Mouse (Mus musculus) cerebellum, postnatal 4 days (tissue): ENCODE results near the gene Pkp4.

Experiments used
- DNase-seq, 2 experiments: peaks; one replicate each; pipeline ENCODE4 v3.0.0; 2022; ENCODE audit warnings: low spot score in 2 of 2, mixed read lengths in 1 of 2

Pkp4 gene

DNA sequence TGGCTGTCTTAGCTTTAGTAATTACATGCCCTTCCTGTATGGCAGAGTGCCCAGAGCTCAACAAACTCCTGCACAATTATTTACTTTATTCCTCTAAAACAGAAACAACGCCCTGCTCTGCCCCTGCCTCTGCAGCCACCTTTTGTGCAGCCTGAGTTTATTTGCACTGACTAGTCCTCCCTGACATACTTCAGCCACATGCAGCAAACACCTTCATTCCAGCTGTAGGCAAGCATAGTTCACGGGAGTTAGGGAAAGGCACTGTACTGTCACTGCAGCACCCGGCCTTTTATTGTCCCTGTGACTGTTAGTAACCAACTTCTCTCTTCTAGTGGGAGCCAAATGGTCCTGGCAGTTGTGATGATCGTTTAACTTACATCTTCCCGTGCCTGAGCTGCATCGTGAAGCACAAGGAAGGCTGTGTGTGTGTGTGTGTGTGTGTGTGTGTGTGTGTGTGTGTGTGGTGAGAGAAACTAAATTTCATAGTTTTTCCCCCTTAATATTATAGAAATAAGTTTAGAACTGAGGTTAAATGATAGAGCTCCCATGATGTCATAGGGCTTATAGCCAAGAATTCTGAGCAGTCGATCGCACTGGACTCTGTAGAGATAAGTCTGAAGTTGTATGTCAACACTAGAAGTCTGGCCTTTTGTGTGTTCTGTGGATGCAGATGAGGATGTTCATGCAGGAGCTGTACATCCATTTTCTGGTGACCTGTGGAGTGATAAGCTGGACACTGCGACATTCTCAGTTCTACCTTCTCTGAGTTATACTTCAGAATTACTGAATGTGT lies 59.5 kb downstream of the Pkp4 start:
- no peak for DNase-seq

DNA sequence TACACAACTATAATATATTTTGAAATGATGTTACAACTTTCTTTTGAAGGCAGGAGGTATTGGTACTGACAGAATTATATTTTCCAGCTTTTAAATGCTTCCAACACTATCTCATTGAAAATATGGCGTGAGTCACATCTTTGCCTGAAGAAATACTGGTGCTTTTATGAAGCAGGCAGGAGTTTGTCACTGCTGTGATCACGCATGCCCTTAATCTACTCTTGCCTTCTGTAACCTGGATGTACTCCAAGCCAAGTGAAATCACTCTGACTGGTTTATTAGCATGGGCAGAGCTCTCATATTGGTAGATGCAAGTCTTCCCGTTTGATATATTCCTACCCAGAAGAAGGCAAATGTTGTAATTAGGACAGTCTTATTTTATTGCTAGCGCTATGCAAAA lies 65.7 kb downstream of the Pkp4 start:
- no peak for DNase-seq

DNA sequence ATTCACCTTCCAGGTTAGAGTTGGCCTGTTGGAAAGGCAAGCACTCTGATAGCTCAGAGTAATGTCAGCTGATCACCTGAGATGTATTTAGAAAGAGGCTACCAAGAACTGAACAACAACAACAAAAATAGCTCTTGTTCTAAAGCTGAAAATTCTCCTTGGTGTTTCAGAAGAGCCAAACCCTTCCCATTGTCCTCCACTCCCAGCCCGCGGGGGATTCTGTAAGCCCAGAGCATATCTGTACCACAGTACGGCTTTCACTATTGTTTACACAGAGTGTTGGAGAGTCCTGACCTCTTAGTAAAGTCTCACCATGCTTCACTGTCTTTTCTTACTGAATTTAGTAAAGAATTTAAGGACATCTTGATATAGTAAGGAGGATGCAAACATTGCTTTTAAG lies 66.4 kb downstream of the Pkp4 start:
- DNase-seq: no peak

DNA sequence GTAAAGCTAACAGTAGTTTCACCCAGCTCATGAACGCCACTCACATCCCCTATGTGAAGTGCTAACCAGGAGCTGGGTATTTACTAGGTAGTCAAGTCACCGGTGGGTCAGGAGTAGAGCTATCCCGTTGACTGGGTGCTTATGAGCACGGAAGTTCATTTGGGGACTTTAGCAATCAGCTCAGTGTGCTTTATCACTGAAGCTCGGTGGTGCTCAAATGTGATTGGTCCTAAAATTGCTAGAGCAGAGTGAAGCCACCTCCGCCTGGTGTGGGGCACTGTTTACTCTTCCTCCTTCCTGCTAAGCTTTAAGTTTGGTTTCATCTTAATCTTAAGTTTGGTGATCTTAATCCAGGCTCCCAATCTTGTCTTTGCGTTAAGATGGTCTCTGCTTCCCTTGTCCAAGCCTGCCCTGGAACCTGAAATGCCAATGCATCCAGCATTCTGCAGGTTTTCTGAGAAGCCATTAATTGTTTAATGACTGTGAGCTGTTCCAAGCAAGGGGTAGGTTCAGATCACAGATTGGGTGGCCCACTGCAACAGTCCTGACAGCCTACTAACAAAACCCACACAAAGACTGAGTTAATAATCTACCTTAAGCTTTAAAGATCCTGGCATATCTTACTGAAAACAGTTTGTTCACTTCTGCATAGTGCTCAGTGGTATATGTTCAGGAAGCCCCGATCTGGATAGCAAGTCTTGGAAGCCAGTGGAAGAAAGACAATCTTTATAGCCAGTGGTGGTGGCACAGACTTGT lies 67.0 kb downstream of the Pkp4 start:
- no peak for DNase-seq

DNA sequence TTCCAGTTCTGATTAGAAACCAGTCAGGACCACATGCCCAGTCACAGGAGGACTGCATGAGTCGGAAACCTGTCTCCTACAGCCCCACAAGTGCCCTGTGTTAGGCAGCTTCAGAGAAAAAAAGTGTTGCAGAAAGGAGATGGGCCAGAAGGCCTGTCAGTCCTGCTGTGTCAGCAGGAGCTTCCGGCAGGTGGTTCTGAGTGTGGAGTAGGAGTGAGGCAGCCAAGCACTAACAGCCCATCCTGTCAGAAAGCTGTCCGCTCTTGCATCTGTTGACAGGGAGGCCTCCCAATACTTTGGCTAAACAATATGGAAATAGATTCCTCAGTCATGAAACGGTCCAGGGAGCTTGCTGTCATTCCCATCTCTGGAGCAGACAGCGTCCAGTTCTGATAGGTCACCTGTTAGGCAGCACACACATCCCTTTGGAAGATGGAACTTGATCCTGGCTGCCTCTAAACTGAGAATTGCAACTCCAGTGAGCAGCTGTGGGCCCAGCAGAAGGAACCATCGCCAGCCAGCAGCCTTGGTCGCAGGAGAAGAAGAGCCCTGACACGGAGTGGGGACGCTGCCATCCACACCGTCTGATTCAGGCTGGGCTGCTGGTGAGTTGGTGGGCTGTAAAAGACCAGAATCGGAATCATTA lies 68.7 kb downstream of the Pkp4 start:
- peak in 1 of 2 experiments; percentile 24 for DNase-seq

DNA sequence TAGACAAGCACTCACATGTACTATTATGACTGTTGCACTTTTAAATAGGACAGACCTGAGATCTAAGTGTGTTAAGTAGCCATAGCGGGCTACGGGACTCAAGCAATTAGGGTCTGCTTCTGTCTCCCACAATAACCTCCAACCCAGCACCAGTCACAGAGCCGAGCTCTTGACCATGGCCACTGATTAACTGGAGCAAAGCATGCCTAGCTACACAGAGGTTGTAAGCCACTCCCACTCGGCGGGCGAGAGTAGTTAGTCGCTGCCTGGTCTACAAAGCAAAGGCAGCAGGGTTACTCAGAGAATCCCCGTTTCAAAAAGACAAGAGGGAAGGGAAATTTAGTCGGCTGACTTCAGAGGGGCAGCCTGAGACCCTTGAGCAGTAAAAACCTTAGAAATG lies 70.0 kb downstream of the Pkp4 start:
- DNase-seq: no peak

DNA sequence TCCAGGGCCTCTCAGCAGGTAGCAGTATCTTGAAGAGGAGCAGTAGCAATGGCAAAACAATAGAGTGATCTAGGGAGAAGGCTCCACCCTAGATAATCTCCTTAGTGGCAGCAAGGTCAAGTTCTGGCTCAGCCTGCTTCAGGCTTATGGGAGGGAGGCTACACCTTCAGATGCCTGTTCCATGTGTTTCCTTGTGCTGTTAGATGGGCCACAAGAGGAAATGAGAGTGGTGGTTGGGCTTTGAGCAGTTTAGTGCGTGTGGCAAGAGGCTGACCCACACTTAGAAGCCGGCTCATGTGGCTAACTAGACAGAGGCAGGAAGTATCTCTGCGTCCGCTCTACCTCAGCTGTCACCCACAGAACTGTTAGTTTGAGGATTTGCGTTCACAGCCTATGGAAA lies 70.9 kb downstream of the Pkp4 start:
- no peak for DNase-seq

DNA sequence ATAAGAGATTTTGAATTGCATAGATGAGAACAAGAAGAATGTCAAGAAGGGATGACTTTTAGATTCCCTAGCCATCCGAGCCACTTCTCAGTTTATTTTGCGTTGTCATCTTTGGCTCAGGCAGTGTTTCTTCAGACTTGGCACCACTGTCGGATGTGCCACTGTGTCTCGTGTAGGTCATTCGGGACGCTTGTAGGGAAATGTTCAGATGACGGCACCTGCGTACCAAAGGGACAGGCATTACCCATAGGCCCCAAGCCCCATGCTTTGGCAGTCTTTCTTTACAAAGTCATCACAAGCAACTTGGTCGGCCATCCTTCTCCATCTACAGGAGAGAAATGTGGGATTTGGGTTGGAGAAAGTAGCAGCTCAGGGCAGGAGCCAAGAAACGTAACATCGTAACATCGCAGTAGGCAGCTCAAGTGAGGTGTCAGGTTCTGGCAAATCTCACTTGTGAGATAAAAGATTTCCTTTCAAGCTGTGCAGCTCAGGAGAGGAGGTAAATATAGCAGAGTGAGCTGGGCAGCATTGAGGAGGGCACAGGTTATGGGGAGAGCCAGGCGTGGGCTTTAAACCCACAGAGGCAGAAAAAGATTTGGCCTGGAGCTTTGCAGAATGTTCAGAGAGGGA lies 72.8 kb downstream of the Pkp4 start:
- no peak for DNase-seq

DNA sequence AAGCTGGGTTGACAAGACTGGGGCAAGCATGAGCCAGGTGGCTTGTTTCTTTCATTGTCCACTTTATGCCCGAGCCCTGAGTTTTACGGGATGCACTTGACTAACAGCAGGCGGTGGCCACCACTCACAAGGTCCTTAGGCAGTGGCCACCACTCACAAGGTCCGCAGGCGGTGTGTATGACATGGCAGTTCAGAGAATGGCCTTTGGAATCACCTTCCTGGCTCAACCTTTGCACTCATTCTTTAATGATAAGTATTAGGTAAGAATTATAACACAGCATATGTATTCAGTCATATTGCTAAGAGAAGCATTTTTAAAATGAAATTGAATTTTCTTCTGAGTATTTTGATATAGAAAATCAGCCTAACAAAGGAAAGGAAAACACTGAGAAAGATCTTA lies 73.3 kb downstream of the Pkp4 start:
- no peak for DNase-seq

DNA sequence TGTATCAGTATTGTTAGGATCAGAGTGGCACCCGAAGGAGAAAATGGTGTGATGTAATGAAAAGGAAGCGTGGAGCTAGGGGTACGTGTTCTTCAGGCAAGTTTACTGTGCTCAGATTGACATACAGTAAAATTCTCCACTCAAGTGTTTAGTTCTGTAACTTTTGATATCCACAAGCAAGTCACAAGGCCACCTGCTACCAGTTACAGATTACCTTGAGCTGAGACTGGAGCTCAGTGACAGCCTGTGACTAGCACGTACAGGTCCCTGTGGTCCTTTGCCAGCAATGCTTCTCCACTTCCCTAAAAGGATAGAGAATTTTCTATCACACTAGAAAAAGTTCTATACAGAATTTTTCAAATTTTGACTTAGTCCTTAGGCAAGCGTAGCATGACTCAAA lies 73.9 kb downstream of the Pkp4 start:
- no peak for DNase-seq

DNA sequence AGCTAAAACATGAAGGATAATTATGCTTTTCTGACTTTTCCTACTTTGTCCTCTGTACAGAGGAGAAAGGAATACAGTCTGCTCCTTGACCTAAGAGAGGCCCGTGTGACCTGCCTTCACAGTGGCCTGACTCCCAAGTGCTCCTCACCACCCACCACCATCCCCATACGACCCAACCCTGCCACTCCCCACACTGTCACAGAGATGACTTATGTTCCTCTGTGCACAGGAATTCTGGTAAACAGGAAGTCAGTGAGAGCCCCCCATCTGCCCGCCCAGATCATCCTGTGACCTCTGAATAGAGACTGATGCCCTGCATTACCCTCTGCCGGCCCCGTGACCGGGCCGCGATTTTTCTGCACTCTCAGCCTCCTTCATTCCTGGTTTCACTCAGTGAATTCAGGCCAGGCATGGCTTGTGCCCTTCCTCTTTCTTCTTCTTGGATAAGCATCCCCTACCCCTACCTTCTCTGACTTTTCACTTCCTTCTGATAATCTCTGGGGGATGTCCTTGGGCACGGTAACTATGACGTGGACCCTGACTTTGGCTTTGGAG lies 79.3 kb downstream of the Pkp4 start:
- DNase-seq: no peak

DNA sequence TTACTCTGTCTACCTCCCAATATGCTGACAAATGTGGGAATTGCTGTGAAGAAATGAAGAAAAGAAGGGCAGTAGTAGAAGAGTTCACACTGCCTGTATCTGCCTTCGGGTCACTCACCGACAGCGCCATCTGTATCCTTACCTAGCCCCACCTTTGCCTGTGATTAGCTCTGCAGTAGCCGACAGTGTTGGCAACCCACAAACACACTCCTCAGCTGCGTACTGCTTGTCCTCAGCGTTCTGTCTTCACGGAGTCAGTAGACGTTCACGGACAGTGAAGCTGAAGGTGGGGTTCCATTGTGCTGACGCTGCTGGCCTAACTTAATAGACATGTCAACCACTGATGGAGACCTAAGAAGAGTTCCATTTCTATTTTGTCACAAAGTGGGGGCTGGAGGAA lies 81.5 kb downstream of the Pkp4 start:
- DNase-seq: no peak

DNA sequence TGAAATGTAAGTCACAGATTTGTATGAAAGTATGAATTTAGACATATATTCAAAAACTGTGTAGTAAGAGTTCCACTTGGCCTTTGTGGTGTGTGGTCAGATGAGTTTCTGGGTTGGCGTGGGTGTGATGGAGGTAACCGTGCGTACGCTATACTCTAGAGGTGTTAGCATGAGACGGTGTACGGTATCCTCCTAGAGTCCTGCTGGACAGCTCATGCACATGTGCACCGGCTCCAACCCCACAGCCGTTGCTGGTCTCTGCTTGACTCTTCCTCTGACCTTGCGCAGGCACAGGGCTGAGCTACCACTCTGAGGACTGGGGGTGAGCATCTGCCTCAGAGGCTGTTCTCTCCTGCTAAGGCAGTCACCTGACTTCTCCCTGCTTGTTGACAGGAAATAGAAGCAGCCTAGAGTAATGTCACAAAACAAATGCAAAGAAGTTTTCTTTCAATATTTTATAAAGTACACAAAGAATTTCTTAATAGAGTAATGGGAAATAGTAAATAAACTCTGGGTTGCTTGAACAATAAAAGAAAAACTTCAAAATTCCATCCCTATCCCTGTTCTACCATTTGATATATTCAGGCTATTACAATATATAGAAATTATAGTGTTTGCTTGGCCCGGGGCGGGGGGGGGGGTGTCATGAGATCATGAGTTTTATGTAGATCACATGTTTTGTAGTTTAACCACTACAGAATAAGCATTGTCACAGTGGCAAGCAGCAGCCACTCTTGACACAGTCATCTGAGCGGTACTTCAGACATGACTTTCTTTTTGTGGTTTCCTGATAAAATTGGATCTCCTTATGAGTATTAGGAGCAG lies 83.8 kb downstream of the Pkp4 start:
- DNase-seq: no peak

DNA sequence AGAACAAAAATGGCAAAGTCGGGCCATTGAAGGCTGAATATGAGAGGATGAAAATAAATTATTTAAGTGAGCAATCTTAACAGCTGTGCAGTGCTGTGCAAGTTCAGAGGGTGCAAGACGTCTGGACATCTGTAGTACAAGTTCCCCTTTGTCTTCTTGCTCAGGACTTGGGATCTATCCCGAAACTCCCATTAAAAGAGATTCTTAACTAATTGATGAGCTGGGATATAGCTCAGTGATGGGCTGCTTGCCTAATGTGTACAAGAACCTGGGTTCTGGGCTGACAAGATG lies 84.4 kb downstream of the Pkp4 start:
- DNase-seq: no peak

DNA sequence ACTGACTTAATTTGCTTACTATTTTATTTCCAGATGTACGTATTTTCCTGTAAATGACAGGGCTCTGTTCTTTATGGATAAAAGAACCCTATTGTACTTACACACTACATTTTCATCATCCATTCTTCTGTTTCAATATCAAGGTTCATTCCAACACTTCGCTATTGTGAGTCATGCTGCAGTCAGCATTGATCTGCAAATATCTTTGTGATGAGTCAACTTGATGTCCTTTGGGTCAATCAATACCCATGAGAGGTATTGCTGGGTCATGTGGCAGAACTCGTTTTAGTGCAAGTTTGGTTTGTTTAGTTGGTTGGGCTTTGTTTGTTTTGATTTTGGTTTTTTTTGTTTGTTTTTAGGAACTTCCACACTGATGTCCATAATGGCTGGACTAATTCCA lies 88.2 kb downstream of the Pkp4 start:
- no peak for DNase-seq

DNA sequence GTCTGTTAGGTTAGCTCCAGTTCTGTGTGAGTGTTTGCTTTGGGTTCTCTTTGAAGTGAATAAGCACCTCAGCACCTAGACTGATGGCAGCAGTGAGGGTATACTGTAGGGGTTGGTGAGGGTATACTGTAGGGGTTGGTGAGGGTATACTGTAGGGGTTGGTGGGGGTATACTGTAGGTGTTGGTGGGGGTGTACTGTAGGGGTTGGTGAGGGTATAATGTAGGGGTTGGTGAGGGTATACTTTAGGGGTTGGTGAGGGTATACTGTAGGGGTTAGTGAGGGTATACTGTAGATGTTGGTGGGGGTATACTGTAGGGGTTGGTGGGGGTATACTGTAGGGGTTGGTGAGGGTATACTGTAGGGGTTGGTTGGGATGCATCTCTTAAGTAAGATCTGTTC lies 92.2 kb downstream of the Pkp4 start:
- DNase-seq: no peak

DNA sequence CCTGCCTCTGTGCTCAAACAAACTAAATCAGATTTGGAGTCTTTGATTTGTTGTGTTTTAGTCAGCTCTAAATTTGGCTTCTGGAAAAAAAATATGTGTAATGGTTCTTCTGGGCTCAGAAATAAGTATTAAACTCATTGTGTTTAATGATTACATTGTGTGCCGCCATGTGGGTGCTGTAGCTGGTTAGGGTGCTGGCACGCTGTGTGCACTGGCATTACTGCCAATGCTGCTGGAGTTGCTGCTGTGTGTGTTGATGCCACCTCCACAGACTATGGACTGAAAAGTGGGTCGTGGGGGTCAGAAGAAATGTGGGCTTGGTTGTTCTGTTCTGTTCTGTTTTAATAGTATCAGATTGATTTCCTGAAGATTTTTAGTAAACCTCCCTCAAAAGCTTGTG lies 92.8 kb downstream of the Pkp4 start:
- no peak for DNase-seq

DNA sequence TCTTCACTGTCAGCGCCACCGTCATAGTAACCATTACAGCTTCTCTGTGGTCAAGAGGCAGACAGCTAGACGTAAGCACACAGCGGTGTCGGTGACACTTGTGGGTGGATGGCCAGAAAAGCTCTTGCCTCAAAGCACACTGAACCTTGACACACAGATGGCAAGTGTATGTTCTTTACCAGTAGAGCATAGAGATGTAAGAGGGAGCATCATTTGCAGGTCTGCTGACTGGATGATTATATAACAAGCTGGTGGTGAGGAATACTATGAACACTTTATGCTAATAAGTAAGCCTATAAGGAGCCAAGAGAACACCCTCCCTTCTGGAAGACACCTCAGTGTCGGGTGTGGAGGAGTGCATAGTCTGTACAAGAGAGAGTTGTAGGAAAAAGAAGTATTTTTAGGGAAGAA lies 98.2 kb downstream of the Pkp4 start:
- no peak for DNase-seq

DNA sequence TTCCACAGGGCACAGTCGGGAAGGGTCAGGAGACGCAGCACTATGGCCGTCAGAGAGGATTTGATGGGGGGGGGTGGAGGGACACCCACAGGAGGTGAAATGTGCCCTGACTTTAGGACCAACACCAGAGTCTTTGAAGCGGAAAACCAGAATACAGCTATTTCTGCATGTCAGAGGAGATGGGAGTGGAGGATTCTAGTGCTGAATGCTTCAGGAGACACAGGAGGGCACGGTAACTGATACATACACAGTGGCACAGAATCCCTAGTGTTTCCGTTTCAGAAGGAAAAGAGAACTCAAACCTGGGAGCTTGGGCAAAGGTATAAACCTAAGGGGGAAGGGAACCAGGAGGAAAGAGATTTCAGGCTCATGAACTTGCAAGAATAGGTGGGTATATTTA lies 98.7 kb downstream of the Pkp4 start:
- DNase-seq: no peak

DNA sequence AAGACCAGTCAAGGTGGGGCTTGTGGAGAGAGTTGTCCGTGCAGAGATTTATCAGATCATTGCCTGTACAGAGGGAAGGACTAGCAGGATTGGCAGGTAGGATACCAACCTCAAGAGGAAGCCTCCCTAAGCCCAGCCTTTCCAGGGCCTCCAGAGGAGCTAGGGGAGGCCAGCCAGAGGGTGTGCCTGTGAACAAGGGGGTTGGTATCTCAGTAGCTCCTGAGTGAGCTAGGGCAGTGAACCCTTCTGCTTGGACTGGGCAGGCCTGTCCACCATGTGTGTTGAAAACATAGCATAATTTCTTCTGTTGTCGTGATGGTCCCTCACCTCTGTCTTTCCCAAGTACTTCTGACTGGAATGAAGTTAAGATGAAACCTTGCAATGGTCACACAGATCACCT lies 100.6 kb downstream of the Pkp4 start:
- no peak for DNase-seq

DNA sequence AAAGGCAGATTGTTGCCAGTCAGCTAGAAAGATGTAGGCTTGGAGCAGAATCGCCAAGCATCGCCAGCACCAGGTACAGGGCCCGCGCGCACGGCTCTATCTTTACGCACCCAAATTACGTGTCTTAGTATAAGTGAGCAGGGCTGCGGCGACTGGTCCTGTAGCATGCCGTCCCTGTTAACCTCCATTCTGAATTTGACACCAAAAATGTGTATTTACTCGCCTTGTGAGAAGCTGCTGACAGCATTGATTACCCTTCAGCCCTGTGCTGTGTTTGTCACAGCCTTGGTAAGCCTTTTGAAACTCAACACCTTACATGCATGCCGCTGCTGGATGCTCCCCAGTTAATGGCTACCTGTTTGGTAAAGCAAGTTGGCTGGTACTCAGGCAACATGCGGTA lies 105.8 kb downstream of the Pkp4 start:
- DNase-seq: no peak

DNA sequence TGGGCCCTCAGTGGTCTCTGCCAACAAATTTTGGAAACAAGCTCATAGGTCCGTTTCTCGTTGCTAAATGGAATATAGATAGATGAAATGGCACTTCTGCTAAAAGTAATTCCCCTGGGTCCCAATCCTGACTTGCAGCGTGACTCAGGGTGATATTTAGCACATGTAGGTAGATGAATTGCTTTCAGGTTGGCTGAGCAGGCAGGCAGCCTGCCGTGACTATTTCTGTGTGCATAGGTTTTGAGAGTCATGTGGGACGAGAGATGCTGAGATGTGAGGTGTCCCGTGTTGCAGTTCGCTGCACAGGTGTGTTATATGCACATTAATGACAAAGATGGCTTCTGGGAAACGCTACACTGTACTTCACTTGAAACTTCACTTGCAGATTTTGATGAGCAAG lies 111.2 kb downstream of the Pkp4 start:
- no peak for DNase-seq
